Mouse (Mus musculus) lung, postnatal 0 days (tissue): ENCODE measurements around the gene Vstm2a. TPM values are rescaled to one million over a fixed set of nuclear protein-coding genes. Genes with fewer than 3 reads are reported as not detected.

ENCODE experiments used
- ATAC-seq: fragments of 200-750 bp; cut with Nextera tagmentation; 2 replicates; pipeline ENCODE4 v1.8.0; 2017; ENCODE audit warnings: moderate library complexity
- DNase-seq: peaks from one replicate; pipeline ENCODE4 v3.0.0-alpha.2; 2016; ENCODE audit warnings: low spot score
- H3K27ac ChIP-seq: fragments of 300-500 bp; sonication (generic); 2 replicates; pipeline ENCODE4 v1.5.1; 2014; ENCODE audit warnings: antibody characterized with exemption, mild to moderate bottlenecking, low read length, mixed read lengths
- H3K27me3 ChIP-seq: fragments of 300-500 bp; sonication (generic); replicated peaks from 2 replicates; pipeline ENCODE4 v1.6.1; 2014; ENCODE audit warnings: low read length, mixed read lengths; ENCODE audit not compliant: insufficient read depth
- H3K36me3 ChIP-seq: fragments of 300-500 bp; sonication (generic); 2 replicates; pipeline ENCODE4 v1.6.1; 2014; ENCODE audit warnings: low read length, mixed read lengths; ENCODE audit not compliant: insufficient read depth
- H3K4me1 ChIP-seq: fragments of 300-500 bp; sonication (generic); 2 replicates; pipeline ENCODE4 v1.6.1; 2014; ENCODE audit warnings: antibody characterized with exemption, low read depth, low read length, mixed read lengths; ENCODE audit not compliant: insufficient read depth
- H3K4me2 ChIP-seq: fragments of 300-500 bp; sonication (generic); replicated peaks from 2 replicates; pipeline ENCODE4 v1.6.1; 2014; ENCODE audit warnings: low read depth, mild to moderate bottlenecking, low read length, moderate library complexity, mixed read lengths
- H3K4me3 ChIP-seq: fragments of 300-500 bp; sonication (generic); 2 replicates; pipeline ENCODE4 v1.5.1; 2014; ENCODE audit warnings: low read depth, low read length
- H3K9ac ChIP-seq: fragments of 300-500 bp; sonication (generic); replicated peaks from 2 replicates; pipeline ENCODE4 v1.6.1; 2014; ENCODE audit warnings: low read depth, mild to moderate bottlenecking
- H3K9me3 ChIP-seq: fragments of 300-500 bp; sonication (generic); 2 replicates; pipeline ENCODE4 v1.6.1; 2016; ENCODE audit warnings: low read length, mixed read lengths
- CTCF ChIP-seq: IDR thresholded peaks from 2 replicates; pipeline ENCODE4 v1.5.1; 2016; ENCODE audit warnings: antibody characterized with exemption, mild to moderate bottlenecking
- EP300 ChIP-seq: IDR thresholded peaks from 2 replicates; pipeline ENCODE4 v1.6.1; 2016; ENCODE audit warnings: antibody characterized with exemption, mild to moderate bottlenecking, control low read depth
- WGBS: fragments of 180-500 bp; shearing (Covaris S2); extraction: QIAGEN DNeasy Blood & Tissue Kit; methylation state at CpG from one replicate; pipeline ENCODE4 v1.1.7; 2014; 5-methylcytosine and 5-hydroxymethylcytosine counted together
- polyA plus RNA-seq: library from polyadenylated mRNA; unstranded; fragments of >200 nt; fragmentation: Nextera tagmentation; extraction: Ambion mirVana; gene quantifications from 2 replicates; pipeline ENCODE4 v1.2.1, GENCODE M21; 2015

Gene Vstm2a
- polyA plus RNA-seq, 1 experiment from 2014 or later: 0.43 TPM

- 51% methylated on average over 3 of the region's 3 CpGs for WGBS
- Histone ChIP-seq H3K4me2 (no peak overlapping the region), H3K27ac (no peak overlapping the region), H3K4me3 (no peak overlapping the region), H3K9me3 (no peaks in the 10 kb centered on the region), H3K36me3 (no peaks in the 10 kb centered on the region), H3K4me1 (no peaks in the 10 kb centered on the region), H3K27me3 (no peaks in the 10 kb centered on the region), H3K9ac (no peak overlapping the region)
- DNase-seq (no peak), ATAC-seq (no peak)
- no peak for TF ChIP-seq CTCF
- no peak for TF ChIP-seq EP300
Measured at GRCm38 (mm10) chr11:16345179-16345578, 87.7 kb downstream of the Vstm2a start.

- Histone ChIP-seq H3K9ac (no peak overlapping the region), H3K27me3 (no peaks in the 10 kb centered on the region), H3K36me3 (no peaks in the 10 kb centered on the region), H3K4me3 (no peak overlapping the region), H3K4me2 (no peak overlapping the region), H3K4me1 (no peaks in the 10 kb centered on the region), H3K9me3 (no peaks in the 10 kb centered on the region), H3K27ac (no peak overlapping the region)
- ATAC-seq (no peak), DNase-seq (no peak)
- 77% methylated on average over 3 of the region's 3 CpGs for WGBS
- TF ChIP-seq EP300: no peak
- TF ChIP-seq CTCF: no peak
Measured at GRCm38 (mm10) chr11:16345676-16346075, 88.2 kb downstream of the Vstm2a start.

- Histone ChIP-seq H3K4me1 (no peaks in the 10 kb centered on the region), H3K27me3 (no peaks in the 10 kb centered on the region), H3K4me3 (no peak overlapping the region), H3K27ac (no peak overlapping the region), H3K36me3 (no peaks in the 10 kb centered on the region), H3K9me3 (no peaks in the 10 kb centered on the region), H3K9ac (no peak overlapping the region), H3K4me2 (no peak overlapping the region)
- TF ChIP-seq EP300: no peak
- TF ChIP-seq CTCF: no peak
- ATAC-seq (no peak), DNase-seq (no peak)
- WGBS: 83% methylated on average over 4 of the region's 4 CpGs
Measured at GRCm38 (mm10) chr11:16351915-16352314, 94.4 kb downstream of the Vstm2a start.

- Histone ChIP-seq H3K4me2 (no peak overlapping the region), H3K36me3 (no peaks in the 10 kb centered on the region), H3K9ac (no peak overlapping the region), H3K9me3 (no peaks in the 10 kb centered on the region), H3K27ac (no peak overlapping the region), H3K4me3 (no peak overlapping the region), H3K27me3 (no peaks in the 10 kb centered on the region), H3K4me1 (no peaks in the 10 kb centered on the region)
- DNase-seq (no peak), ATAC-seq (no peak)
- TF ChIP-seq CTCF: no peak
Measured at GRCm38 (mm10) chr11:16354356-16354755, 96.8 kb downstream of the Vstm2a start.

- no peak for TF ChIP-seq EP300
- no peak for TF ChIP-seq CTCF
- Histone ChIP-seq H3K4me2 (no peak overlapping the region), H3K9me3 (no peaks in the 10 kb centered on the region), H3K27ac (no peak overlapping the region), H3K4me1 (no peaks in the 10 kb centered on the region), H3K27me3 (no peaks in the 10 kb centered on the region), H3K4me3 (no peak overlapping the region), H3K36me3 (no peaks in the 10 kb centered on the region), H3K9ac (no peak overlapping the region)
- ATAC-seq: no peak
- DNase-seq: no peak
- 64% methylated on average over 8 of the region's 8 CpGs for WGBS
Measured at GRCm38 (mm10) chr11:16366852-16367587, 109.5 kb downstream of the Vstm2a start.

- H3K27me3 ChIP-seq: no peaks in the 10 kb centered on the region
- H3K4me2 ChIP-seq: no peak overlapping the region
- no peak overlapping the region for H3K9ac ChIP-seq
- TF ChIP-seq EP300 (no peak), CTCF (peak; percentile 27; the same call in 1 of the 2 replicates)
- no peaks in the 10 kb centered on the region for H3K4me1 ChIP-seq
- H3K36me3 ChIP-seq: no peaks in the 10 kb centered on the region
- no peaks in the 10 kb centered on the region for H3K9me3 ChIP-seq
- H3K4me3 ChIP-seq: no peak overlapping the region
- ATAC-seq: no peak
- no peak for DNase-seq
- no peak overlapping the region for H3K27ac ChIP-seq
- WGBS: 24% methylated on average over 2 of the region's 2 CpGs
Measured at GRCm38 (mm10) chr11:16403627-16404026, 146.1 kb downstream of the Vstm2a start.

GRCm38 (mm10) chr11:16411736-16412135 is 154.2 kb downstream of the Vstm2a start:
- DNase-seq: peak; percentile 9
- Histone ChIP-seq H3K4me3 (no peak overlapping the region), H3K9me3 (no peaks in the 10 kb centered on the region), H3K4me1 (no peaks in the 10 kb centered on the region), H3K9ac (no peak overlapping the region), H3K27me3 (no peaks in the 10 kb centered on the region), H3K4me2 (no peak overlapping the region), H3K27ac (no peak overlapping the region), H3K36me3 (no peaks in the 10 kb centered on the region)
- TF ChIP-seq CTCF: no peak
- TF ChIP-seq EP300: no peak
- no peak for ATAC-seq
- 32% methylated on average over 1 of the region's 1 CpGs for WGBS
